Mouse (Mus musculus) embryo, embryonic 10.5 days (tissue): Measurements from ENCODE around the gene Cideb.

Experiments
- DNase-seq: peaks from one replicate; pipeline ENCODE4 v3.0.0-alpha.2; 2015; ENCODE audit warnings: low spot score

Cideb gene

DNA sequence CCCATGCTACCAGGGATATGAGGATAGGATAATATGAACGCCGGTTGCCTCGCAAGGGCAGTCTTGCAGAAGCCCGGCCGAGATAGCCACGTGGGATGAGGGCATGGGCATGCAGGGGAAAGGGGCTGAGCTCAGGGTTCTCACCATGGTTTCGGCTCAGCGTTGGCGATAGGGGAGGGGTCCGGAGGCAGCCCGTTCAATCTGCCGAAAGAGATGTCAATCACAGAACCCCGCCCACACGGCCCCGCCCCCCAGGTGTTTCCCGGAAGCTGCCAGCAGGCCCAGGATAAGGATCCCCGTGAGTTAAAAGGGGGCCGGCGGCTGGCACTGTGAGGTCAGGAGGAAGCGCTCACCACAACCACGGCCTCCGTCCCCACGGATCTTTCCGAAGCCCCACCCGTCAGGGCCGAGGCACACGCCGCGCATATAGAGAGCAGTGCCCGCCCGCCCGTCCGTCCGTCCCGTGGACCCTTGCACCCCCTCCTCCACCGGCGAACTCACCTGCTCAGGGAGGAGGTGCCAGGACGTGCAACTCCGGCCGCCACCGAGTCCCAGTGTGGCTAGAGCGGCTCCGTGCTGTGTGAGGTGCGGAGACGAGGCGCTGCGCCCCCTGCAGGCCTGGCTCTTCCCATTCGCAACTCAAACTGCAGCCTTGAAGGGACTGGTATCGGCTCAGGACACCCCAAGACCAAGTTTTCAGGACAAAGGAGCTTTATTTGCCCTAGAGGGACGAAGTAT lies 36.4 kb downstream of the Cideb start, which contains the start of gene Rabggta:
Rabggta (minus strand) TSS at position 564 of the 738 bp plus-strand sequence.
- DNase-seq = peak; percentile 95

DNA sequence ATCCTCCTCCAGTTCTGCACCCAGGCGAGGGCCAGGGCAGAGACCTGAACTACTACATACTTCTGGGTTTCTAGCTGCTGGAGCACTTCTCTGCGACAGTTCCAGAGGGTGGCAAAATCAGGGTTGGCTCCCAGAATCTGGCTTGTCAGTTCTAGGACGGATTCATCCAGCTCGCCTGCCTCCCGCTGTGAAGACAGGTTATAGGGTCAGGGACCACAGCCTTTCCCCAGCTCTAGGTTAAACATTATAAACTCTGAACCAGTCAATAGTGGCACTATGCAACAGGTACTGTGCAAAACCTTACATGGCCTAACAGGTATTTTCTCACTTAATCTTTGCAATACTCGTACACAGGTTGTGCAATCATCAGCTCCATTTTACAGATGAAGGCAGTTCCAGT lies 37.2 kb downstream of the Cideb start:
- no peak for DNase-seq

DNA sequence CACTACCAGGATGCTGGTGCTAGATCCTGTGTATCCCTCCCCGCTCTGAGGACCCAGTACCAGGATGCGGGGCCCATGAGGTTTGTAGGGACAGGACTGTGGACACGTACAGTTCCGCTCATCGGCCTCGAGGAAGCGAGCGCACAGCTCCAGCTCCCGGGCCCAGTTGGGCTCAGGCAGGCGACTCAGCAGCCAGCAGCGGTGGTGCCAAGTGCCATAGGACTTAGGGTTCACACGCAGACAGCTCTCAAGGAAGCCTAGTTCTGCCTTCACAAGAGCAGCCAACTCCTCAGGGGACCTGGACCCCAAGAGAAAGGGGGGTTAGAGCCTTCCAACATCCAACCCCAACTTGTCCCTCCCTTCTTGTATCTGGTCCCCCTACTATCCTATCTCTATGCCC lies 37.6 kb downstream of the Cideb start:
- DNase-seq = no peak

DNA sequence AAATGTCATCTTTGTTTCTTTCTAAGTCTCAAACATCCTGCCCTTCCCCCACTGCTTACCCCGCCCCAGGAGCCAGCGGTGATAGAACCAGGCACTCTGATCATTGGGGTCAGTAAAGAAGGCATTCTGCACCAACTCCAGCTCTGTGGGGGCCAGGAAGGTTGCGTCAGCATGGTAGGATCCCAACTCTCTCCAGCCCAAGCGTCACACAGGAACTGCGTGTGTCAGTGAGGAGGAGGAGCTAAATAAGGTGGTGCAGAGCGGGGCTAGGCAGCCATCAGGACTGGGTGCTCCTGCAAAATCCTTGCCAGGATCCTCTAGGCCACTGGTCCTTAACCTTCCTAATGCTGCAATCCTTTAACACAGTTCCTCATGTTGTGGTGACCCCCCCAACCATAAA lies 38.5 kb downstream of the Cideb start:
- no peak for DNase-seq

DNA sequence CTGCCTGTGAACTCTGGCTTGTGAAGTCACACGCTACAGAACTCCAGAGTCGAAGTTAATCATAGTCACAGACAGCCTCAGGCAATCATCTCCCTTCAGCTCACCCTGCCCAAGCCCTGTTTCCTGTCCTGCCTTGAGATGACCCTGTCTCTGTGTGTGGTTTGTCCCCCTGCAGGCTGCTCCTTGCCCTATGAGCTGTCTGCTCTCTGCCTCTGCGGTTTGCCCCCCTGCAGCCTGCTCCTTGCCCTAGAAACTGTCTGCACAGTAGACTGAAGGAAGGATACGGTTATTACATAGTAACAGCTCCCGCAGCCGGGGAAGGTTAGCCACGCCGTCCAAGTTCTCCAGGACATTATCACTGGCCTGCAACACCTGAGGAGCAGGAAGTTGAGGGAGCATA lies 41.4 kb downstream of the Cideb start:
- no peak for DNase-seq

DNA sequence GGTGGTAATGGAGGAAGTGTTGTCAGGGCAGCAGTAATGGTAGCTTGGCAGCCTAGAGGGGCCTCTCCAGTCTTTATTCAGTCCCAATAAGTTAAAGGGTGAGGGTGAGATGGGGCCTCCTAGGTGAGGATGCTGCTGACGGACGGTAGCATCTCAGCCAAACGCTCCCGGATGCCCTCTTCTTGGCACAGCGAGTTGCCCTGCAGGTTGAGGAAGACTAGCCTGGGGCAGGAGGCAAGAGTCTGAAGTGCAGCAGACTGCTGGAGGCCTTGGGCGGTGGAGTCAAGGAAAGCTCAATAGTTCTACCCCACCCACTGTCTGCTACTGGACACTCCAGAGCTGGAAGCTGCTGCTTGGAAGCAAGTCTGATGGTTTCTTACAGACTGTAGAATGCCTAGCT lies 42.0 kb downstream of the Cideb start:
- DNase-seq = no peak

DNA sequence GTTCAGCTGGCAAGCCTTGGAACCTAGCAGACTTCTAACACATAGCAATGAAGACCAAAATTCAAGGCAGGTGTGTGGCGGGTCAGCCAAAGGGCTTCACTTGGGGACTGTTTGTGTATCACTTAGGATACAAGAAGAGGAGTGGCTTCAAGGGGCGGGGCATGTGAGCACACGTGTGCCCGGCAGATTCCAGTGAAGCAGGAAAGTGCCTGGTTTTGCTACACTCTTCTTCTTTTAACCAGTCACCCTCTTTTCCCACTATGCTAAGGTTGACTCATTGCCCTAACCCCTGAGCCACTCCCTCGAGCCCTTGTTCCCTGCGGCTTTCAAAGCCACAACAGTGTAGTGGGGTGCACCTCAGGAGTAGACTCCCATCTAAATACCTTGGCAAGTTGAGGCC lies 43.4 kb downstream of the Cideb start:
- peak; percentile 18 for DNase-seq

DNA sequence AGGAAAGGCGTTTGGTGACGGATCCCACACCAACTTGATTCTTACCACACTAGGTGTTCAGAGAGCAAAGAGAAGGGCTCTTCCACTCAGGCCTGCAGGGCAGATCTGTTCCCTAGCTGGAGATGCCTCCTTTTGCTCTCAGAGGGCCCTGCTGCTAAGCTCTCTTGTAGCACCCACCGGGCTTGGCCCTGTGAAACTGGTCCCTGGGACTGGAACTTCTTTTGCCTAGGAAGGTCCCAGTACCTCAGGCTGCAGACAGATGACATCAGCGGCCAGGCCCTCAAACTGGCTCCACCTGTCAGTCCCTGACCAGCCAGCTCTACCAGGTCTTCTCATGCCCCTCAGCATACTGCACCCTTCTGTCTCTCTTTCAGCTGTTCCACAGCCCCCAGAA lies 44.5 kb downstream of the Cideb start, which contains the start of gene Tgm1:
Tgm1 (minus strand) TSS at position 198 of the 394 bp plus-strand sequence.
- no peak for DNase-seq

DNA sequence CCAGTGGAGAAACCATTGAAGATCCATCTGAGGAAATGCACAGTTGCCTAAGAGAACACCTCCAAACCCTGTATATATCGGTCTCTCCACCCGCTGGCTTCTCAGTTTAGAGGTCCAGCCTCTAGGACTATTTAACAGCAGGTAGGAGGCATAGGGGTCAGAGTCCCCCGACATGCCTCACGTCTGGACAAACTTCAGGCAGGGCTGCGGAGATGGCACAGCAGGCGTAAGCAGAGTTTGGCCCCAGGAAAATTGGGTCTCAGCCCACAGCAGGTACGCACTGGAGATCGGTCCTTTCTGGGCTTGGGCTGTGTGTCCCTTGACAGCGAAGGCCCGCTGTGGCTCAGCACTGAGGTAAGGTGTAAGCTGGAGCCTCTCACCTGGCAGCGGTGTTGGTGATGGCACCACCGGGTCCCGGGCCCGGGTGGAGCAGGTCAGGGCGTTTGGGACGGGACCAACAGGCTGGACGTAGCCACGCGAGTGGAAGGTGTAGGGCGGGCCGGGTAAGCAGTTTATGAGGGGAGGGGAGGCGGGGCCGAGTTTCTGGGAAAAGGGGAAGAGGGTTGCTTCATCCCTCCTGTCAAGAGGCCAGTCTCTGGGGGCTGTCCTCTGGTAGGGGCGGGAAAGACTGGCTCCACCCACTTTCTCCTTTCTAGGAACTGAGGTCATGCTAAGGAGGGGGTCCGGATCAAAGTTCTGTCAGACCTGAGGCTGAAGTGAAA lies 45.1 kb downstream of the Cideb start:
- DNase-seq = peak; percentile 44

DNA sequence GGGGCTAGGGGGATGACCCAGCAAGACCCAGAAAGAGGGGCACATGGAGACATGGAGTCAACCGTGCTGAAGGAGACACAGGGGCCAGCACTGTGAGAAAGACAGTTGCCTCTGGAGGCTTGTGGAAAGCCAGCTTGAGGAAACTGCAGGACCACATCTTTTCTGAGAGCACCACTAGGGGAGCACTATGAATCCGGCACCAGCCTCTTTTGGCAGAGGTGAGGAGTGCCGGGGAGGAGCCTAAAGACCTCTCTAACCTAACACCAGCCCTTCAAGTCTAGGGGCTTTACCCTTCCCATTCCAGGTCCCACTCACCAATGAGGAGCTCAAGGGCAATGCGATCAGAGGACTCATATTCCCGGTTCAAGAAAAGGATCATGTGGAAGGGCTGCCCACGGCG lies 46.5 kb downstream of the Cideb start:
- DNase-seq = no peak

DNA sequence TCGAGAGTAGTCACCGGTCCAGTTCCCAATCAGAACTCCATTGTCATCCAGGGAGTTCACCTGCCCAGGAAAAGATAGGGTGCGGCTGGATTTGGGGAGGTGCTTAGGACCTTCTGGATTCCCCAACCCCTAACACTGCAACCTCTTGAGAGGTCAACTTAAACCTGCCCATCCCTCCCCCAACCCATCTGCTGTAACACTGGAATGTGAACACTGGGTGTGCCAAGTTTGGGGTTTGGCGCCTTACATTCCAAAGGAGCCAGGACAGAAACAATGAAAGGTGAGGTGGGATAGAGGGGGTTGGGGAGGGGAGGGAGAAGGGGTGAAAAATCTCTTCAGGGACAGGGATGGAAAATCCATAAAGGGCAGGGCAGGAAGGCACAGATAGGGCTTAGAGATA lies 48.7 kb downstream of the Cideb start:
- no peak for DNase-seq

DNA sequence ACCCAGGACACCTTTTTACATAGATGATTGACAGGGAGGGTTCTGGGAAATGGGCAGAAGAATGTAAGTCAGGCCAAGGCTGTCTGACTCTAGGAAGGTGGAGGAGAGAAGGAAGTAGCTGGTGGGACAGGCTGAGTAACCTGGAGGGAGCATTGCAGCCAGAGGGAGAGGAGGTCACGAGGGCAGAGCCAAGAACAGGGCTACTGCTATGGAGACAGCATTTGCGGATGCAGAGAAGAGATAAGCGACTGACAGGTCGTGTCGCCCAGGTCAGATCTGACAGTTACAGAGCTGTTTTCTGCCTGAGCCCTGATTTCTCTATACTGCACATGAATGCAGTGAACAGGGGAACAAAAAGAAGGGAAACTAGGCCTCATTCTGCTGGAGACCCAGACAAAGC lies 50.9 kb downstream of the Cideb start:
- no peak for DNase-seq

DNA sequence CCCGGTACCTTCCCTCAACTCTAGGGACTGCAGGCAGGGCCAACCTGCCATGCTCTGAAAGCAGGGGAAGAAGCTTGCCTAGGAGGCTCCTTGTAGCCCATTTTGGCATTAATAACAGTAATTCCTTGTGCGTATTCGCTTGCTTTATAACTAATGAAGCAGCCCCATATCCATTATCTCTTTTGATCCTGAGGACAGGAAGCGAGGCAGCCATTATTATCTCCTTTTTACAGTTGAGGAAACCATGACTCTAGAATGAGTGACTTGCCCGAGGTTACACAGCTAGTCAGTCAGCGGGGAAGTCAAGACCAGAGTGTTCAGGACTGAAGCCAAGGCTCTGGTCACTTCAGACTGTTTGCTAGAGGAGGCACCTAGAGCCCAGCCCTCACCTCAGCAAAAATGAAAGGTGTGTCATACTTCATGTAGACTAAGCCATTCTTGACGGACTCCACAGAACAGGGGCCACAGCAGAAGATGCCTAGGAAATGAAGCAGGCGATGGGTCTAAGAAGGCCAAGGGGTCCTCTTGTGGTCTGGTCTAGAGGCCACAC lies 52.1 kb downstream of the Cideb start:
- no peak for DNase-seq
